Mouse (Mus musculus): ENCODE data around the gene Mvk. TPM values are rescaled to one million over a fixed set of nuclear protein-coding genes. Genes with fewer than 3 reads are reported as not detected.

Gene Mvk
- total and polyA plus RNA-seq, 3 experiments: 33.5 to 37.7 TPM; not detected in 1

GRCm38 (mm10) chr5:114407810-114408209 lies 36.3 kb upstream of the Mvk start:
- Histone ChIP-seq H3K36me3 (ENCODE audit: control insufficient read depth in 1 of 2, insufficient read depth in 2 of 2, low read length in 2 of 2) (no peaks in the 10 kb centered on the region; a peak in 1 of 4 replicates), H3K9me3 (replicated peaks; ENCODE audit: insufficient read depth, low read length) (no peaks in the 10 kb centered on the region), H3K4me1 (ENCODE audit: control insufficient read depth in 1 of 2, insufficient read depth in 2 of 2, low read length in 2 of 2) (no peaks in the 10 kb centered on the region), H3K27ac (ENCODE audit: control insufficient read depth, low read depth, low read length) (no peak overlapping the region), H3K4me3 (ENCODE audit: control insufficient read depth in 1 of 2, insufficient read depth in 1 of 2, low read depth in 2 of 2, low read length in 2 of 2) (no peak overlapping the region), H3K27me3 (ENCODE audit: control insufficient read depth in 1 of 2, insufficient read depth in 2 of 2, low read length in 2 of 2) (no peaks in the 10 kb centered on the region), H3K79me2 (ENCODE audit: control insufficient read depth, insufficient read depth, low read length, poor library complexity) (no peaks in the 10 kb centered on the region), H3K9ac (ENCODE audit: control insufficient read depth, low read depth, low read length, poor library complexity, severe bottlenecking) (no peak overlapping the region)
- TF ChIP-seq TAL1 (IDR thresholded peaks at IDR 0.05; ENCODE audit: low read length) (no peak), MXI1 (IDR thresholded peaks at IDR 0.05; ENCODE audit: low read depth, low read length) (no peak), ETS1 (IDR thresholded peaks at IDR 0.05; ENCODE audit: low read depth, low read length) (no peak), POLR2AphosphoS5 (IDR thresholded peaks at IDR 0.05; ENCODE audit: borderline replicate concordance, low read depth, low read length) (no peak), ELF1 (IDR thresholded peaks at IDR 0.05; ENCODE audit: low read depth, low read length) (no peak), KAT2A (conservative IDR thresholded peaks at IDR 0.05; ENCODE audit: low read depth, low read length) (no peak), GABPA (IDR thresholded peaks at IDR 0.05; ENCODE audit: low read depth, low read length) (no peak), TCF12 (IDR thresholded peaks at IDR 0.05; ENCODE audit: low read depth, low read length) (no peak), SIN3A (IDR thresholded peaks at IDR 0.05; ENCODE audit: low read length) (no peak), CHD2 (IDR thresholded peaks at IDR 0.05; ENCODE audit: low read length) (no peak), GATA1 (IDR thresholded peaks at IDR 0.05; ENCODE audit: low read depth, low read length) (no peak), POLR2AphosphoS2 (IDR thresholded peaks at IDR 0.05; ENCODE audit: low read length) (no peak), CHD1 (IDR thresholded peaks at IDR 0.05; ENCODE audit: low read depth, low read length) (no peak), RAD21 (IDR thresholded peaks at IDR 0.05; ENCODE audit: low read depth, low read length) (no peak), EP300 (IDR thresholded peaks at IDR 0.05; ENCODE audit: low read depth in 1 of 2, low read length in 2 of 2) (no peak), CTCF (IDR thresholded peaks at IDR 0.05 in 2 of 3, conservative IDR thresholded peaks at IDR 0.05 in 1 of 3; ENCODE audit: control insufficient read depth in 1 of 3, insufficient read depth in 1 of 3, low read depth in 2 of 3, low read length in 3 of 3, poor library complexity in 1 of 3, severe bottlenecking in 1 of 3) (no peak), POLR2A (IDR thresholded peaks at IDR 0.05; ENCODE audit: control insufficient read depth in 1 of 2, insufficient read depth in 1 of 2, low read depth in 1 of 2, low read length in 2 of 2, poor library complexity in 1 of 2) (no peak), HCFC1 (IDR thresholded peaks at IDR 0.05; ENCODE audit: low read depth, low read length) (no peak), MYC (IDR thresholded peaks at IDR 0.05; ENCODE audit: low read depth, low read length) (no peak), NELFE (IDR thresholded peaks at IDR 0.05; ENCODE audit: low read depth, low read length) (no peak)
- no peak for DNase-seq (ENCODE audit: low read depth, low spot score)

GRCm38 (mm10) chr5:114408846-114409245 lies 35.2 kb upstream of the Mvk start:
- Histone ChIP-seq H3K9ac (ENCODE audit: control insufficient read depth, low read depth, low read length, poor library complexity, severe bottlenecking) (no peak overlapping the region), H3K27me3 (ENCODE audit: control insufficient read depth in 1 of 2, insufficient read depth in 2 of 2, low read length in 2 of 2) (no peaks in the 10 kb centered on the region), H3K36me3 (ENCODE audit: control insufficient read depth in 1 of 2, insufficient read depth in 2 of 2, low read length in 2 of 2) (no peaks in the 10 kb centered on the region; a peak in 1 of 4 replicates), H3K9me3 (replicated peaks; ENCODE audit: insufficient read depth, low read length) (no peaks in the 10 kb centered on the region), H3K79me2 (ENCODE audit: control insufficient read depth, insufficient read depth, low read length, poor library complexity) (no peaks in the 10 kb centered on the region), H3K4me1 (ENCODE audit: control insufficient read depth in 1 of 2, insufficient read depth in 2 of 2, low read length in 2 of 2) (no peaks in the 10 kb centered on the region), H3K27ac (ENCODE audit: control insufficient read depth, low read depth, low read length) (no peak overlapping the region), H3K4me3 (ENCODE audit: control insufficient read depth in 1 of 2, insufficient read depth in 1 of 2, low read depth in 2 of 2, low read length in 2 of 2) (no peak overlapping the region)
- TF ChIP-seq EP300 (IDR thresholded peaks at IDR 0.05; ENCODE audit: low read depth in 1 of 2, low read length in 2 of 2): no peak
- DNase-seq (ENCODE audit: low read depth, low spot score): no peak

All from MEL (cell line).